Mouse (Mus musculus): ENCODE results near the gene Ctdnep1.

Gene Ctdnep1

DNA sequence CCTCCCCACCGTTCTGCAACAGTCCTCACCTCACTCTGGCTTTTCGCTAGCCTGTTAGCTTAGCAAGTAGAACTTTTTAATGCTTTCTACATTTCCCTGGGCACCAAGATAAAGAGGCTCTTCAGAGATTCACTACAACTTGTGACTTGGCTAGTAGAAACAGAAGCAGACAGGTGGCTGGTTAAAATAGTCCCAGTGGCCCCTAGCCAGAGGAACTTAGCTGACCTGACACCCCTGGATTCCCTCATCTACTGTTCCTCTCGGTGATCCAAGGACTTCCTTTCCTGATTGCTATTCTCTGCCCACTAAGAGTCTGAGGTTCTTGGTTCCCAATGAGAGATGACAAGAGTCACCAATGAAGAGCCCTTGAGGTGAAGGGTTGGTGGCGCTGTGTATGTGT, 2.4 kb downstream of the Ctdnep1 start:
- no peak for DNase-seq (ENCODE audit: low spot score)

DNA sequence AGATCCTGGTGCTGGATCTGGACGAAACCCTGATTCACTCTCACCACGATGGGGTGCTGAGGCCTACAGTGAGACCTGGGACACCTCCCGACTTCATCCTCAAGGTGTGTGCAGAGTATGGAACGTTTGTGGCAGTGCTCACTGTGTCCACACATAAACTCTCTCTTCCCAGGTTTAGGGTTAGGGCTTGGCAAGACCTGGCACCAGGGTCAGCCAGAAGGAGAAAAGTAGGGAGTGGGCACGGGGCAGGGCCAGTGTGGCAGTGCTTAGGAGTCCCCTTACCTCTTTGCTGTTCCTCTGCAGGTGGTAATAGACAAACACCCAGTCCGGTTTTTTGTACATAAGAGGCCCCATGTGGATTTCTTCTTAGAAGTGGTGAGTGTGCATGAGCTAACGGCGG, 3.5 kb downstream of the Ctdnep1 start:
- DNase-seq (ENCODE audit: low spot score), result no peak

DNA sequence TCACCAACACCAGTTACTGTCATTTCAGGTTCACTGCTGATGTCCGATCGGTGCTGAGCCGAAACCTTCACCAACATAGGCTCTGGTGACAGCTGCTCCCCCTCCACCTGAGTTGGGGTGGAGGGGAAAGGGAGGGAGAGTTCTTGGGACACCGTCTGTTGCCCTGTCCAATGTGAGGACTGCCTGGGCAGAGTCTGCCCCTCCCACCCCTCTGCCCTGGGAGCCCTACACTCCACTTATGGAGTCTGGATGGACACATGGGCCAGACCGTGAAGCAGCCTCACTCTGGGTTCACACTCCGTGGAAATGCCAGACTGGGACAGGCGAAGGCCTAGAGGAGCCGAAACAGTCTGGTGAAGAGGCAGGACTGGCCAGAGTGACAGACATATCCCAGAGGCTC, 9.0 kb downstream of the Ctdnep1 start:
- DNase-seq (ENCODE audit: low spot score), result no peak

DNA sequence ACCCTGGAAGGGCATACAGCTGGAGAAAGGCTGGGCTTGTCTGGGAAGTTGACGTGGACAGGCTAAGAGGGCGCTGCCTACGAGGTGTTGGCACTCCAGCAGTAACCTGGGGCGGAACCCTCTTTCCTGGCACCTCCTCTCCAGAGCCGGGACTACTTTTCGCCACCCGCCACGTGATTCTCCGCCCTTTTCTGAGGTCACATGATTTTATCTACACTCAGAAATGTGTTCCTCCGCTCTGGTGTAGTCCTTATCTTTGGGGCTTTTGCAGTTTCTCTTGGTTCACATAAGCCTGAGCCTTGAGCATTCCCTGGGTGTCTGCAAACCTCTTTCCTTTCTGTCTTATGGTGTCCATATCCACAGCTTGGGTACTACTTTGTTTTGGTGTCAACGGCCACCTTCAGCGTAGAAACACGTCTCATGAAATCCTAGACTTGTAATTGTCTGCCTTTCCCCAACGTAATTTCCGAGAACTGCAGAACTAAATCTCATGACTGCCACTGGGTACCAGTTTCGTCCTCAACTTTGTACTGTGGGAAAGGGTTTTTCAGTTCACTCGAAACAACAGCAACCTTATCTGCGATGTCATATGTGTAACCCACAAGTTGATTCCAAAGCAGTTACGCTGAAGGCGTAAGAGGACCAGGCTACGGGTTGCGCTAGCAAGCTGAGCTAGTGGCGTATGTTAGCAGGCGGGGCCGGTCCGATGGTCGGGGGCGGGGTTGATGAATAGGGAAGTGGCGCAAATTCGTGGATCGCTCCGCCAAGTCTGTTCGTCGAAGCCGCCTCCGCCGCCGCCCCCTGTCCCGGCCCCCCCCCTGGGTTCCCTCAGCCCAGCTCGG, 10.1 kb downstream of the Ctdnep1 start, which contains the start of gene Gabarap:
Gene Gabarap (plus strand): TSS at position 294 of the 842 bp plus-strand sequence.
- peak; percentile 93 for DNase-seq (ENCODE audit: low spot score)

DNA sequence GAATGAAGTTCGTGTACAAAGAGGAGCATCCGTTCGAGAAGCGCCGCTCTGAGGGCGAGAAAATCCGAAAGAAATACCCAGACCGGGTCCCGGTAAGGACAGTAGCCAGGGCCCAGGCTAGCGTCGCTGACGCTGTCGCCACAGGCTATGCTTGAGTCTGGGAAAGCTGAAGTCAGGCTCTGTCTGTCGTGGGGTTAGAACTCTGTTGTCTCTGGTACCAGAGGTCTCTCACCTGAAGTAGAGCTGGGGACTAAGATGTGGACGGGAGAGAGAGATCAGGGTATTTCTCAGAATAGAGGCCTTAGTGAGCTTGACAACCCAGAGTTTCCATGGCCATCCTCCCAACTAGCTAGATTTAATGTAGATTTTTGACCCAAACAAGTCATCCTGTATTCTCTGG, 10.8 kb downstream of the Ctdnep1 start:
- no peak for DNase-seq (ENCODE audit: low spot score)

DNA sequence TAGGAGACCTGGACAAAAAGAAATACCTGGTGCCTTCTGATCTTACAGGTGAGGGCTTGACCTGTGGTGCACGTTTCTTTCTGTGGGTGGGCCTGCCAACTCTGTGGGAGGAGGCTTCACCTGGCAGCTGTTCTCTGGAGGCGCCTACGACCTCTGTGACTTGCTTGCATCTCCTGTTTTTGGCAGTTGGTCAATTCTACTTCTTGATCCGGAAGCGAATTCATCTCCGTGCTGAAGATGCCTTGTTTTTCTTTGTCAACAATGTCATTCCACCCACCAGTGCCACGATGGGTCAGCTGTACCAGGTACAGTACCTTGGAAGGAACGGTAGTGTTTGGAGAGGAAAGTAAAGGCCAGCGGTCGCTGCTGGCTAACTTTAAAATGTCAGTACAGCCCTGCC, 11.4 kb downstream of the Ctdnep1 start:
- no peak for DNase-seq (ENCODE audit: low spot score)

DNA sequence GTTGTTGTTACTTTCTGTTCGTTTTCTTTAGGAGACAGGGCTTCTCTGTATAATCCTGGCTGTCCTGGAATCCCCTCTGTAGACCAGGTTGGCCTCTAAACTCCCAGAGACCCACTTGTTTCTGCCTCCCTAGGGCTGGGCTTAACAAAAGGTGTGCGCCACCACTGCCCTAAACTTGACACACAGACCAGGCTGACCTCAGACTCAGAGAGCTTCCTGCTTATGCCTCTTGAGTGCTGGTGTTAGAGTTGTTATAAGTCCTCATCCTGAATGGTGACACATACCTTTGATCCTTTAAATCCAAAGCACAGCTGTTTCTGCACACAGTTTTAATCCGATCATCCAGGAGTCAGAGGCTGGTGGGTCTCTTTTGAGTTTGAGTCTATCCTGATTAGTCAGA, 12.0 kb downstream of the Ctdnep1 start:
- no peak for DNase-seq (ENCODE audit: low spot score)

DNA sequence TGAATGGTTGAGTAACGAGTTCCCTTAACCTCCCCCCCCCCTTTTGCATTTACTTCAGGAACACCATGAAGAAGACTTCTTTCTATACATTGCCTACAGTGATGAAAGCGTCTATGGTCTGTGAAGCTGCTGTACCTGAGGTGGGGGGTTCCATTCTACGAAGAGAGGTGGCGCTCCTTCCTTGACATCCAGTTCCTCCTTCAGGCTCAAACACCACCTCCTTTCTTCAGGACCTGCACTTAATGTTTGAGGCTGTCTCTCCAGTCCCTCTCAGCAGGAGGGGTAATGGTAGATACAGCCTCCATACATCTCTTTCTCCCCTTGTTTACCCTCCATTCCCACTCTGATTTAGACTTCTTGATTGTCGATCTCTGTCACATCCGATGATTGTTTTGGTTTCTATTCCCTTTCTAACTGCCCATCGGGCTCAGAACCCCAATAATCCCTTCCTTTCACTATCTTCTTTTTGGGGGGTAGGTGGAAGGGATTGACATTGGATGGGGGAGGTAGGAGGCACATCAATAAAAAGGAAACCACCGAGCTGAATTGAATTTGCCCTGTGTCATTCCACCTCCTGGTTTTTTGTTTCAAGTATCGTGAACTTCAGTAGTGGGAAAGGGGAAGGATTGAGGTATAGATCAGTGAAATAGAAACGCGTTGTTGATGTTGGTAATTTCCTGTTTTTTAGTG, 13.6 kb downstream of the Ctdnep1 start:
- no peak for DNase-seq (ENCODE audit: low spot score)

DNA sequence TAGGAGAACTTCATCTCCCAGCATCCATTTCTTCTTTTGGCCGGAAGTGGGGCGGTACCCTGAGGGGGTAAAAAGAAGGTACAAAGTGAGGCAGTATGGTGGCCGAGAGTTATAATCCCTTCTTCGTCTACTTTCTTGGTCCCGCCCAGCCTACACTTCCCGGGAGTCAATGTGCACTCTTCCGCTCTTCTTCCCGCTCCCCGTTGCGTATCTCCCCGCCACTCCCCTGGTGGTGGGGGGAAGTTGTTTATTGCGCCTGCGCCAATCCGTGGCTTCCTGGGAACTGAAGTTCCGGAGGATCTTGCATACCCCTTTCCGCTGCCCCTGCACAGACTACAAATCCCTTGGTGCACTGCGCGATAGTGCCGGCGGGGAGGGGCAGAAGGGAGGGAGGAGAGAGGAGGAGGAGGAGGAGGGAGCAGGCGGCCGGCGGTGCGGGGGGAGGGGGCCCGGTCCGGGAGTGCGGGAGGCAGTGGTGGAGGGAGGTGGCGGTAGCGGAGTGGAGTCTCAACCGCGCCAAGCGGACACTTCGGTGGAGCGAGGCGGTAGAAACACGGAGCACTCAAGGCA, 14.5 kb downstream of the Ctdnep1 start, which contains the start of gene Phf23:
Gene Phf23 (plus strand): TSS at position 387 of the 570 bp plus-strand sequence.
- peak; percentile 92 for DNase-seq (ENCODE audit: low spot score)

DNA sequence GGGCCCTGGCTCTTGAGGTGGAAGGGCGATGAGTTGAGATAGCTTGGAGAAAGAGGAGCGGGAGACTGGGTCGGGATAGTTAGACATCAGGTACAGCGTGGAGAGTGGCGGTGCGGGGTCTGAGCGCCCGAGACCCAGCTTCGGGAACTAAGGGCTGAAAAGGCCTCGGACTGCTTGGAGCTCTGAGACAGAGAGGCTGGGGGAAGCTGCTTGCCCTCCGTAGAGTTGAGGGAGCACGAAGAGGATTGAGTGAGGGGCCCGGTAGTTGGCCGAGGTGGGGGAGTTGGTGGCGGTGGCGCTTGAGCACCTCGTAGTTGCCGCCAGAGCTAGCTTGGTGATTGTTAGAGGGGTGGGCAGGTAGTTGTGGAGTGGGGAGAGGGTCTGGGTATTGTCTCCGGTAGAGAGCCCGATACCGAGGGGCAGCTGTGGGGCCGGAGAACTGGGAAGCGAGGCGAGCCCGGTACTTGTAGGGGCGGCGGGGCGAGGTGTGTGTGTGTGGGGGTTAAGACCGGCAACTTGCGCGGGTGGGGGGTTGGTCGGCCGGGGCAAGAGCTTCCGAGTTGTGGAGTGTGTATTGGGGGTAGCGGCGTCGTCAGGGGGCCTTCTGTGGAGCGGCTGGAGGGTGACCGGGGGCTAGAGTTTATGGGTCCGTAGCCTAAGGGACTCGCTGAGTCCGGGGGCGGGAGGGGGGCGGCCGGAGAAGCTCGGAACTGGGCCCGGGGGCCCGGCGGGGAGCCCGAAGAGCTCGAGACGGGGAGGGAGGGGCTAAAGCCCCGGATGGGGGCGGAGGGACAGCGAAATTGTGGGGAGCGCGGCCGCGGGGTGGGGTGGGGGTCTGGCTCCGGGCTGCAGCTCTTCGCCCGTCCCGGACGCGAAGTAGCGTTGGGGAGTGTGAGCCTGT, 15.5 kb downstream of the Ctdnep1 start:
- peak; percentile 49 for DNase-seq (ENCODE audit: low spot score)

DNA sequence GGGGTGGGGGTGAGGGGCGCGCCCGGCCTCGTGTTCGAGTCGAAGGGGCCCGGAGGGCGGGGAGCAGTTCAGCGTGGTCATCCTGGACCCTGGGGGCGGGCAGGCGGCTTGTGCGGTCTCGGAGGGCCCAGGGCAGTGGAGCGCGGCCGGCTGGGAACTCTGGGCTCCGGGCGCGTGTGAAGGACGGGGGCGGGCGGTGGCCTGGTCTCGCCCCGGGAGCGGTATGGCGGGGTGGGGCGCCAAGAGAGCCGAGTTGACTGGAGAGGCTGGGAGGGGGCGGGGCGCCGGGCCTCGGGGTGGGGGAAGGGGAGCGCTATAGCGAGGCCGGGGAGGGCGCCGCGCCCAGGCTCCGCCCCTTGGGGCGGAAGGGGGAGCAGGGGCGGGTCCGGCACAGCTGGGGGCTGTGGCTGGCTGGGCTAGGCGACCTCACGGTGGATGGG, 16.1 kb downstream of the Ctdnep1 start:
- peak; percentile 89 for DNase-seq (ENCODE audit: low spot score)

DNA sequence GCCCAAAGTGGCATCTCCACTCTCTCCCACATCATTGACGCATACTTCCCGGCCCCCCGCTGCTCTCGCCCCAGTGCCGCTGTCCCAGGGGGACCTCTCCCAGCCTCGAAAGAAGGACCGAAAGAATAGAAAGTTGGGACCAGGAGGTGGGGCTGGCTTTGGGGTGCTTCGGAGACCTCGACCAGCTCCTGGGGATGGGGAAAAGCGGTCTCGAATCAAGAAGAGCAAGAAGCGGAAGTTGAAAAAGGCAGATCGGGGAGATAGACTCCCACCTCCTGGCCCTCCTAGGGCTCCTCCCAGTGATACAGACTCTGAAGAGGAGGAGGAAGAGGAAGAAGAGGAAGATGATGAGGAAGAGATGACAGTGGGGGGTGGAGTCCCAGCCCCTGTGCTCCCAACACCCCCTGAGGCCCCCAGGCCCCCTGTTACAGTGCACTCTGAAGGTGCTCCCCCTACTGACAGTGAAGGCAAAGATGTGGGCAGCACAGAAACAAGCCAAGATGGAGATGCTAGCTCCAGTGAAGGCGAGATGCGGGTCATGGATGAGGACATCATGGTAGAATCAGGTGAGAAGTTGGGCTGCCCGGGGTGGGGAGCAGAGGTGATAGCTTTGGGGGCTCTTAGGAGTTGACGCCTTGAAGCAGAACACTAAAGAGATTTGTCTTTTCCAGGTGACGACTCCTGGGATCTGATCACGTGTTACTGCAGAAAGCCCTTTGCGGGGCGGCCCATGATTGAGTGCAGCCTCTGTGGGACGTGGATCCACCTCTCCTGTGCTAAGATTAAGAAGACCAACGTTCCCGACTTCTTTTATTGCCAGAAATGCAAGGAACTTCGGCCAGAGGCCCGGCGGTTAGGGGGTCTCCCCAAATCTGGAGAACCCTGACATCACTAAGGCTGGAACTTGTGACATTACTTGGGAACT, 17.9 kb downstream of the Ctdnep1 start:
- no peak for DNase-seq (ENCODE audit: low spot score)

DNA sequence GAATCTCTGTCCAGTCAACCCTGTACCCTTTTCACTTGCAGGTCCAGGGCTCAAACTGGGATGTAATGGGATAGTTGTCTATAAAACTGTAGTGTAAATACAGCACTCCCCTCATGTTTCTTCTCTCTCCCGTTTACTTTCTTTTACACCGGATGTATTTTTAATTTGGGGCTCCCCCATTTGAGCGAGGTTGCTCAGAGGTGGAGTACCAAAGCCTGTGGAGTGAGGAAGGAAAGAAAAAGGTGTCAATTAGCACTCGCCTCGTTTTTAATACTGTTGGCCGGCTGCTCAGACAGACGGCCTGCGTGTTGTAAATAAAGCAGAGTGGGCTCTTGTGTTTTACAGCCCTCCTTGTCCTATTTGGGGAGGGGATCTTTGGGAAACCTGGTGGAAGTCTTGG, 18.7 kb downstream of the Ctdnep1 start:
- DNase-seq (ENCODE audit: low spot score), result no peak

DNA sequence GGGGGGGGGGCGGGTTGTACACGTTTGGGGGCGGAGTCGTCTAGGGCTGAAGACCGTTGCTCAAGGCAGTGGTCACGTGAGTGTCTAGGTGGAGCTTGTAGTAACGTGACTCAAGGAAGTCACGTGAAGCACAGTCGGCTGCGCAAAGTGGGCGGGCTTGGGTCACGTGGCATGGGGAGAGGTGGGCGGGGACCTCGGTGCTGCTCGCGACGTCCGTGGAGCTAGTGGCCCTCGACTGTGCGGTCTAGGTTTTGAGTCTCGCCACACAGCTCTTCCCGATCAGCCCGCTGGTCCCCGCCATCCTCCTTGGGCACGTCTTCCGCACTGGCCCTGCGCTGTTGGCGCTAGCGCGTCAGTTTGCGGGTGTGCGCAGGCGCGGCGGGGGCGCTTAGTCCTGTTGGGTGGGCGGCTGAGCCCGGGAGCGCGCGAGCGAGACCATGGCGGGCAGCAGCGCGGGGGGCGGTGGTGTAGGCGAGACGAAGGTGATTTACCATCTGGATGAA, 19.5 kb downstream of the Ctdnep1 start, which contains the start of gene Dvl2:
Gene Dvl2 (plus strand): TSS at position 200 of the 503 bp plus-strand sequence.
- DNase-seq (ENCODE audit: low spot score), result peak; percentile 83

DNA sequence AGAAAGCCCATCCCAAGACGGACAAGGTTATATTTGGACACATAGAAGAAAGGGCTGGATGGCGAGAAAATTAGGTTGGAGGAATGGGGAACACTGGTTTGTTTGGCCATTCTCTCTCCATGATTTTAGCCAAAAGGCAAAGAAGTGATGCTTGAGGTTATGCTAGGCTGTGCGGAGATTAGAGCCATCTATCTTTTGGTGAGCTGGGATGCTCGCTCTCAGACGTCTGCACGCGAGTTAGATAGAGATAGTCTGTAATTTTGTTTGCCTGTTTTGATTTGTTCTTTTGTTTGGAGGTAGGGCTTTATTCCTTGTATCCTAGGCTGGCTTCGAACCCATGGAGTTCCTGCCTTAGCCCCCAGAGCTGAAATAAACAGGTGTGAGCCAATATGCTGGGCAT, 20.2 kb downstream of the Ctdnep1 start:
- no peak for DNase-seq (ENCODE audit: low spot score)

DNA sequence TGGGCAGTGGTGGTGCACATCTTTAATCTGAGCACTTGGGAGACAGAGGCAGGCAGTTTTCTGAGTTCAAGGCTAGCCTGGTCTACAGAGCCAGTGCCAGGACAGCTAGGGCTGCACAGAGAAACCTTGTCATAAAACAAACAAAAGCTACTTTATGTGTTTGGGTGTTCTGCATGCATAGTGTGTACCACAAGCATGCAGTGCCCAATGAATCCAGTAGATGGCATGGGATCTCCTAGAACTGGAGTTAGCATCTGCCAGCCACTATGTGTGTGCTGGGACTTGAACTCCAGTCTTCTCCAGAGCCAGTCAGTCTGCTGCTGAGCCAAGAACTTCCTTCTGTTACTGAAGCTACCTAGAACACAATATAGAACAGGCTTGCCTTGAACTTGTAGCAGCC, 20.9 kb downstream of the Ctdnep1 start:
- DNase-seq (ENCODE audit: low spot score), result no peak

DNA sequence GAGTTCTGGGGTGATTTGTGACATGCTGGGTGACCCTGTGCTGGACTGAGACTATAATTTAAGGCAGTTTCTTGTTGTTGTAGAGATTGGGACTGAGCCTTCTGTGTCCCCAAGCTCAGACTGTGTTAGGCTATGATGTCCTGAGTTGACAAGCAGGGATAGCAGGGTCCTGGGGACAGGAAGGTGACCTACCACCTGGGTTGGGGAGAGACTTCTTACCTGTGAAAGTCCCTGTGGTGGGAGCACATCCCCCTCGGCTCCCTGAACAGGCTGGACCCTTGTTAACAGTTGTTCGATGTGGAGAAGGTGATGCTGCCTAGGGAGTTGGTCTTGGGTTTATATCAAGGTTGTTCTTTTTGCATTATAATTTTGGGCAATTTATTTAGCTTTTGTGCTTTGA, 21.5 kb downstream of the Ctdnep1 start:
- no peak for DNase-seq (ENCODE audit: low spot score)

DNA sequence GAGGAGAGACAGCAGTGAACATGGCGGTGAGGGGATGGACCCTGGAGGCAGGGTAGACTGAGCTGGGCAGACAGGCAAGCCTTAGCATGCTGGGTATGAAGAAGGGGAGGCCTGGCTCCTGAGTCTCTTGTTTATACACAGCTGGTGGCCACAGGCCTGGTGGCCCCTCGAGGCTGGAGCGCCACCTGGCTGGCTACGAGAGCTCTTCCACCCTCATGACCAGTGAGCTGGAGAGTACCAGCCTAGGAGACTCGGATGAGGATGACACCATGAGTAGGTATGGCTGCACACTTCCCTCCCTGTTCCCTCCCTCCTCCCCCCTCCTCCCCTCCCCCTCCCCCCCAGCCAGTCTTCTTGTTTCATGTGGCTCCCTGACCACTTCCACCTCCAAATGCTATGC, 24.6 kb downstream of the Ctdnep1 start:
- DNase-seq (ENCODE audit: low spot score), result no peak

DNA sequence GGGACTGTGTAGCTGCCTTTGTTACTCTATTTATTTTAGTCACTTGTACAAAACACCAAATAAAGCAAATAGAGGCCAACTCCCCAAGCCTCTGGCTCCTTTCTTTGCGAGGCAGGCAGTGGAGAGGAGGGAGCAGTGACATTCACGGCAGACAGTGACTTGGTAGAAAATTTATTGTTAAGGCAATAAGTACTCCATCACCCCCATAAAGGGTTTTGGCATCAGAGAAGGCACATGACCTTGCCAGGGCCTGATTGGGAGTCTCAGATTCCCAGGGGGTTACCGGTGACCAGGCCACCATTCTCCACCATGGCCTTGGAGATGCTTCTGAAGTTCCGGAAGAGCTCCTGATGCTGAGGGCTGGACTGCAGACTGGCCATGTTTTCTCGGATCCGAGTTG, 29.1 kb downstream of the Ctdnep1 start:
- DNase-seq (ENCODE audit: low spot score), result no peak

DNA sequence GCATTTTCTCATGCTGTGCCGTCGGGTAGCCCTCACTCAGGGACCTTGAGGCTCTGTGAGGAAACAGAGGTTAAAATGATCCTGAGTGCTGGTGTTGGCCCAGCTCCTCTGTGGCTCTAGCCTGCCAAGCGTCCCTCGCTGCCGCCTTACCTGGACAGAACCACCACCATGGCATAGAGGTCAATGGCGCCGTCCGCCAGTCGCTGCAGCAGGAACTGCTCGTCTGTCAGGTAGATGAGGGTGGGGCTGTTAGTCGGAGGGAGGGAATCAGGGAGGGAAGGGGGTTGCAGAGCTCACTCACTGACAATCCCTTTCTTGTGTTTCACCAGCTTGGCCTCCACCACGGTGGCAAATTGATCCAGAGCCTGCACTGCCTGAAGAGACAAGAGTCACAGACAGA, 29.6 kb downstream of the Ctdnep1 start:
- no peak for DNase-seq (ENCODE audit: low spot score)

DNA sequence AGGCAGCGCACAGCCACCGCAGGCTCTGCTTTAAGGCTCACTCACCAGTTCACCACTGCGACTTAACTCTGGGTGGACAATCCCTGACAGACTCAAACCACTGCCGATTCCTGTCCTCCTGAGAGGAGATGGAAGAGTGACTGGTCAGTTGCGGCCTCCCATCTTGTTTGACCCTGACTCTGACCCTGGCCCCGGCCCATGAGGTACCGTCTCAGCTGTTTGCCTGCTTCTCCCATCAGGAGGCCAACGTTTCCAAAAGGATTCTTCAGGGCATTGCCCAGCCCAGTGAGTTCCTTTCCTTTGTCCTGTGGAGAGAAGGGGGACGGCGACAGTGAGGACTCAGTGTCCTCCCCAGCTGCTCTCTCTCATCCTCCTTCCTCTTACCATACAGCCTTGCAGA, 30.0 kb downstream of the Ctdnep1 start:
- no peak for DNase-seq (ENCODE audit: low spot score)

All from urinary bladder, postnatal 25 days (tissue).